Mouse (Mus musculus) intestine, embryonic 16.5 days (tissue): ENCODE data around the gene Krtap4-2. TPM values are rescaled to one million over a fixed set of nuclear protein-coding genes. Genes with fewer than 3 reads are reported as not detected.
"Not testable (repeated sequence)": the region's sequence is repeated elsewhere in the genome, so short reads cannot be mapped to it uniquely, and the experiment has no call there.

Experiments
- ATAC-seq: fragments of 200-750 bp; cut with Nextera tagmentation; 2 replicates; pipeline ENCODE4 v1.8.0; 2017; ENCODE audit warnings: moderate TSS enrichment, moderate library complexity
- H3K27ac ChIP-seq: fragments of 300-500 bp; sonication (generic); 2 replicates; pipeline ENCODE4 v1.5.1; 2014; ENCODE audit warnings: mild to moderate bottlenecking, low read length
- H3K27me3 ChIP-seq: fragments of 300-500 bp; sonication (generic); replicated peaks from 2 replicates; pipeline ENCODE4 v1.6.1; 2014; ENCODE audit warnings: low read length, control low read depth, mixed read lengths; ENCODE audit not compliant: control insufficient read depth, insufficient read depth
- H3K36me3 ChIP-seq: fragments of 300-500 bp; sonication (generic); 2 replicates; pipeline ENCODE4 v1.6.1; 2014; ENCODE audit warnings: low read length, control low read depth; ENCODE audit not compliant: control insufficient read depth, insufficient read depth
- H3K4me1 ChIP-seq: fragments of 300-500 bp; sonication (generic); 2 replicates; pipeline ENCODE4 v1.6.1; 2014; ENCODE audit warnings: low read length, control low read depth, mixed read lengths; ENCODE audit not compliant: control insufficient read depth, insufficient read depth
- H3K4me2 ChIP-seq: fragments of 300-500 bp; sonication (generic); 2 replicates; pipeline ENCODE4 v1.6.1; 2014; ENCODE audit warnings: low read depth, low read length, control low read depth
- H3K4me3 ChIP-seq: fragments of 300-500 bp; sonication (generic); 2 replicates; pipeline ENCODE4 v1.5.1; 2014; ENCODE audit warnings: mild to moderate bottlenecking, low read length
- H3K9ac ChIP-seq: fragments of 300-500 bp; sonication (generic); 2 replicates; pipeline ENCODE4 v1.6.1; 2014; ENCODE audit warnings: low read depth, low read length
- H3K9me3 ChIP-seq: fragments of 300-500 bp; sonication (generic); 2 replicates; pipeline ENCODE4 v1.6.1; 2016; ENCODE audit warnings: low read length, control low read depth; ENCODE audit not compliant: control insufficient read depth
- WGBS: fragments of 180-500 bp; shearing (Covaris S2); extraction: QIAGEN DNeasy Blood & Tissue Kit; methylation state at CpG from one replicate; pipeline ENCODE4 v1.1.7; 2014; 5-methylcytosine and 5-hydroxymethylcytosine counted together
- polyA plus RNA-seq: library from polyadenylated mRNA; unstranded; fragments of >200 nt; fragmentation: Nextera tagmentation; extraction: Ambion mirVana; gene quantifications from 2 replicates; pipeline ENCODE4 v1.2.1, GENCODE M21; 2015

Gene Krtap4-2
- not detected in 2 replicates for polyA plus RNA-seq

GRCm38 (mm10) chr11:99634653-99635134 lies at the start of gene Krtap4-2:
TSS of gene Krtap4-2 (minus strand) at chr11:99635084.
- no peak for ATAC-seq
- no peaks in the 10 kb centered on the region for H3K4me1 ChIP-seq
- H3K9me3 ChIP-seq, result no peaks in the 10 kb centered on the region
- no peaks in the 10 kb centered on the region for H3K27me3 ChIP-seq
- no peak within 1 kb of the TSS for H3K27ac ChIP-seq
- no peak within 1 kb of the TSS for H3K4me3 ChIP-seq
- H3K36me3 ChIP-seq, result no peaks in the 10 kb centered on the region
- H3K9ac ChIP-seq, result no peak within 1 kb of the TSS
- no peak within 1 kb of the TSS for H3K4me2 ChIP-seq
- WGBS, result 42% methylated on average over 8 of the region's 8 CpGs

- WGBS, result 89% methylated on average over 2 of the region's 2 CpGs
- no peak for ATAC-seq
- Histone ChIP-seq H3K4me2 (no peak overlapping the region), H3K4me1 (no peaks in the 10 kb centered on the region), H3K9me3 (no peaks in the 10 kb centered on the region), H3K4me3 (no peak overlapping the region), H3K27me3 (no peaks in the 10 kb centered on the region), H3K27ac (no peak overlapping the region), H3K36me3 (no peaks in the 10 kb centered on the region), H3K9ac (no peak overlapping the region)
Observed at GRCm38 (mm10) chr11:99683481-99683880, 48.6 kb upstream of the Krtap4-2 start.

- no peaks in the 10 kb centered on the region for H3K36me3 ChIP-seq
- no peak within 1 kb of the TSS for H3K4me3 ChIP-seq
- no peaks in the 10 kb centered on the region for H3K4me1 ChIP-seq
- no peak within 1 kb of the TSS for H3K27ac ChIP-seq
- H3K4me2 ChIP-seq, result no peak within 1 kb of the TSS
- no peaks in the 10 kb centered on the region for H3K9me3 ChIP-seq
- no peaks in the 10 kb centered on the region for H3K27me3 ChIP-seq
- ATAC-seq, result no peak
- H3K9ac ChIP-seq, result no peak within 1 kb of the TSS
Observed at GRCm38 (mm10) chr11:99665860-99666259, 31.0 kb upstream of the Krtap4-2 start, which contains the start of gene Krtap4-6. TSS of gene Krtap4-6 (minus strand) at chr11:99665960.

GRCm38 (mm10) chr11:99662802-99663201 lies 27.9 kb upstream of the Krtap4-2 start:
- Histone ChIP-seq H3K9me3 (no peaks in the 10 kb centered on the region), H3K4me3 (no peak overlapping the region), H3K4me2 (no peak overlapping the region), H3K27me3 (no peaks in the 10 kb centered on the region), H3K4me1 (no peaks in the 10 kb centered on the region), H3K36me3 (no peaks in the 10 kb centered on the region), H3K9ac (no peak overlapping the region), H3K27ac (no peak overlapping the region)
- no peak for ATAC-seq
- WGBS, result 83% methylated on average over 10 of the region's 10 CpGs

GRCm38 (mm10) chr11:99659256-99659655 lies 24.4 kb upstream of the Krtap4-2 start:
- H3K27ac ChIP-seq, result no peak overlapping the region

GRCm38 (mm10) chr11:99658467-99659010 lies 23.7 kb upstream of the Krtap4-2 start, which contains the start of gene Gm11563:
TSS of gene Gm11563 (minus strand) at chr11:99658960.
- H3K36me3 ChIP-seq, H3K27ac ChIP-seq, ATAC-seq, H3K4me1 ChIP-seq, H3K9me3 ChIP-seq, H3K27me3 ChIP-seq, H3K9ac ChIP-seq, H3K4me2 ChIP-seq, H3K4me3 ChIP-seq: not testable (repeated sequence)
- WGBS, result 72% methylated on average over 10 of the region's 10 CpGs

More at GRCm38 (mm10) chr11:99659256-99659655, 24.4 kb upstream of the Krtap4-2 start:
- 84% methylated on average over 4 of the region's 4 CpGs for WGBS
- no peaks in the 10 kb centered on the region for H3K9me3 ChIP-seq
- H3K27me3 ChIP-seq, result no peaks in the 10 kb centered on the region
- H3K4me1 ChIP-seq, result no peaks in the 10 kb centered on the region
- no peak overlapping the region for H3K4me2 ChIP-seq
- no peak for ATAC-seq
- no peak overlapping the region for H3K4me3 ChIP-seq
- no peak overlapping the region for H3K9ac ChIP-seq
- no peaks in the 10 kb centered on the region for H3K36me3 ChIP-seq

GRCm38 (mm10) chr11:99657051-99657450 lies 22.2 kb upstream of the Krtap4-2 start:
- H3K36me3 ChIP-seq, result no peaks in the 10 kb centered on the region
- H3K9ac ChIP-seq, result no peak overlapping the region
- H3K4me1 ChIP-seq, result no peaks in the 10 kb centered on the region
- no peaks in the 10 kb centered on the region for H3K9me3 ChIP-seq
- H3K27ac ChIP-seq, result no peak overlapping the region
- H3K4me3 ChIP-seq, result no peak overlapping the region
- no peak for ATAC-seq
- 52% methylated on average over 5 of the region's 5 CpGs for WGBS
- H3K27me3 ChIP-seq, result no peaks in the 10 kb centered on the region
- H3K4me2 ChIP-seq, result no peak overlapping the region

GRCm38 (mm10) chr11:99650136-99650535 lies 15.3 kb upstream of the Krtap4-2 start, which contains the start of gene Gm11555:
TSS of gene Gm11555 (minus strand) at chr11:99650236.
- no peaks in the 10 kb centered on the region for H3K36me3 ChIP-seq
- H3K4me1 ChIP-seq, result no peaks in the 10 kb centered on the region
- H3K4me2 ChIP-seq, result no peak within 1 kb of the TSS
- H3K9me3 ChIP-seq, result no peaks in the 10 kb centered on the region
- no peak within 1 kb of the TSS for H3K9ac ChIP-seq
- ATAC-seq, result no peak
- no peaks in the 10 kb centered on the region for H3K27me3 ChIP-seq
- H3K4me3 ChIP-seq, result no peak within 1 kb of the TSS
- no peak within 1 kb of the TSS for H3K27ac ChIP-seq
- WGBS, result 79% methylated on average over 2 of the region's 2 CpGs

- no peak overlapping the region for H3K4me2 ChIP-seq
- ATAC-seq, result no peak
- H3K4me1 ChIP-seq, result no peaks in the 10 kb centered on the region
- H3K27ac ChIP-seq, result no peak overlapping the region
- no peaks in the 10 kb centered on the region for H3K27me3 ChIP-seq
- WGBS, result 88% methylated on average over 15 of the region's 15 CpGs
- no peaks in the 10 kb centered on the region for H3K36me3 ChIP-seq
- H3K9me3 ChIP-seq, result no peaks in the 10 kb centered on the region
- H3K4me3 ChIP-seq, result no peak overlapping the region
- no peak overlapping the region for H3K9ac ChIP-seq
Observed at GRCm38 (mm10) chr11:99646444-99646843, 11.6 kb upstream of the Krtap4-2 start.

- 76% methylated on average over 3 of the region's 3 CpGs for WGBS
- H3K36me3 ChIP-seq, result no peaks in the 10 kb centered on the region
- H3K4me3 ChIP-seq, result no peak overlapping the region
- no peak overlapping the region for H3K4me2 ChIP-seq
- H3K27ac ChIP-seq, result no peak overlapping the region
- H3K27me3 ChIP-seq, result no peaks in the 10 kb centered on the region
- H3K9me3 ChIP-seq, result no peaks in the 10 kb centered on the region
- ATAC-seq, result no peak
- H3K4me1 ChIP-seq, result no peaks in the 10 kb centered on the region
- no peak overlapping the region for H3K9ac ChIP-seq
Observed at GRCm38 (mm10) chr11:99644351-99644750, 9.5 kb upstream of the Krtap4-2 start.
